Mouse (Mus musculus) neural tube, embryonic 14.5 days (tissue): ENCODE data around the gene Smad3. TPM values are rescaled to one million over a fixed set of nuclear protein-coding genes. Genes with fewer than 3 reads are reported as not detected.

ENCODE experiments used
- ATAC-seq: fragments of 200-750 bp; cut with Nextera tagmentation; 2 replicates; pipeline ENCODE4 v1.8.0; 2017; ENCODE audit warnings: low read depth, mild to moderate bottlenecking, moderate TSS enrichment, moderate library complexity
- H3K27ac ChIP-seq: fragments of 300-500 bp; sonication (generic); 2 replicates; pipeline ENCODE4 v1.5.1; 2014; ENCODE audit warnings: low read depth, mild to moderate bottlenecking, control low read depth, low read length, moderate library complexity, mixed read lengths
- H3K27me3 ChIP-seq: fragments of 300-500 bp; sonication (generic); 2 replicates; pipeline ENCODE4 v1.6.1; 2014; ENCODE audit warnings: low read length; ENCODE audit not compliant: control insufficient read depth, insufficient read depth
- H3K36me3 ChIP-seq: fragments of 300-500 bp; sonication (generic); 2 replicates; pipeline ENCODE4 v1.6.1; 2014; ENCODE audit warnings: low read length, mixed read lengths; ENCODE audit not compliant: control insufficient read depth, insufficient read depth
- H3K4me1 ChIP-seq: fragments of 300-500 bp; sonication (generic); 2 replicates; pipeline ENCODE4 v1.6.1; 2014; ENCODE audit warnings: low read length; ENCODE audit not compliant: control insufficient read depth, insufficient read depth
- H3K4me2 ChIP-seq: fragments of 300-500 bp; sonication (generic); 2 replicates; pipeline ENCODE4 v1.6.1; 2014; ENCODE audit warnings: mild to moderate bottlenecking, low read depth, low read length, control low read depth
- H3K4me3 ChIP-seq: fragments of 300-500 bp; sonication (generic); 2 replicates; pipeline ENCODE4 v1.5.1; 2014; ENCODE audit warnings: low read depth, low read length, control low read depth, mixed read lengths
- H3K9ac ChIP-seq: fragments of 300-500 bp; sonication (generic); replicated peaks from 2 replicates; pipeline ENCODE4 v1.6.1; 2014; ENCODE audit warnings: low read depth, mild to moderate bottlenecking, control low read depth, low read length, mixed read lengths
- H3K9me3 ChIP-seq: fragments of 300-500 bp; sonication (generic); 2 replicates; pipeline ENCODE4 v1.6.1; 2016; ENCODE audit warnings: low read length; ENCODE audit not compliant: control insufficient read depth
- WGBS: fragments of 180-500 bp; shearing (Covaris S2); extraction: QIAGEN DNeasy Blood & Tissue Kit; methylation state at CpG from one replicate; pipeline ENCODE4 v1.1.7; 2014; 5-methylcytosine and 5-hydroxymethylcytosine counted together
- polyA plus RNA-seq: library from polyadenylated mRNA; unstranded; fragments of >200 nt; fragmentation: Nextera tagmentation; extraction: Ambion mirVana; gene quantifications from 2 replicates; pipeline ENCODE4 v1.2.1, GENCODE M21; 2014

Gene Smad3
- polyA plus RNA-seq, 1 experiment from 2014 or later = 6.4 TPM

DNA sequence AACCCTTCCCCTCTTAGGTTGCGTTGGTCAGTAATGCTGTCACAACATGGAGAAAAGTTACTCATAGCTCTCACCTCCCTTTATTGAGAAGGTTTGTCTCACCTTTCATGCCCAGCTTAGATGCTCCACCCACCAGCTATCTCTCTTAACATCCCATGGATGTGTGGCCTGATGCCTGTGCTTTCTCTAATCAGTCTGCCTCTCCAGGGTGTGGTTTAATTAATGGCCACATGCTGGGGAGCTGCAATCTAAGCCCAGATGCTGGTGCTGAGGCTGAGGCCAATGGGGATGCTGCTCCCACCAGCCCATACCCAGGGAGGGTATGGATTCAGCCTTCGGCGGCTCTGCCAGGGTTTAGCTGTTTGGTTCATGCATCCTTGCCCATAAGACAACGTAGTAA is 32.4 kb upstream of the Smad3 start:
- Histone ChIP-seq H3K4me2 (no peak overlapping the region), H3K4me1 (no peaks in the 10 kb centered on the region), H3K9ac (no peak overlapping the region), H3K36me3 (no peaks in the 10 kb centered on the region), H3K4me3 (no peak overlapping the region), H3K9me3 (no peaks in the 10 kb centered on the region), H3K27ac (no peak overlapping the region), H3K27me3 (no peaks in the 10 kb centered on the region)
- WGBS = 77% methylated on average over 4 of the region's 4 CpGs
- no peak for ATAC-seq

- H3K36me3 ChIP-seq = no peaks in the 10 kb centered on the region
- no peak for ATAC-seq
- WGBS = 48% methylated on average over 7 of the region's 7 CpGs
- no peak overlapping the region for H3K27ac ChIP-seq
- H3K9ac ChIP-seq = no peak overlapping the region
- no peaks in the 10 kb centered on the region for H3K9me3 ChIP-seq
- H3K4me1 ChIP-seq = no peaks in the 10 kb centered on the region
- H3K4me3 ChIP-seq = no peak overlapping the region
- no peaks in the 10 kb centered on the region for H3K27me3 ChIP-seq
- H3K4me2 ChIP-seq = no peak overlapping the region
These were observed 31.6 kb upstream of the Smad3 start for GRCm38 (mm10) chr9:63789386-63789785.

GRCm38 (mm10) chr9:63787606-63788005 is 29.8 kb upstream of the Smad3 start:
- H3K27me3 ChIP-seq = no peaks in the 10 kb centered on the region
- no peak overlapping the region for H3K27ac ChIP-seq
- ATAC-seq = no peak
- WGBS = 43% methylated on average over 3 of the region's 3 CpGs
- no peak overlapping the region for H3K4me2 ChIP-seq
- no peak overlapping the region for H3K9ac ChIP-seq
- no peaks in the 10 kb centered on the region for H3K9me3 ChIP-seq
- H3K4me1 ChIP-seq = peaks cover 3% of the 10 kb centered on the region; the same call in 1 of the 2 replicates
- H3K36me3 ChIP-seq = no peaks in the 10 kb centered on the region
- H3K4me3 ChIP-seq = no peak overlapping the region

DNA sequence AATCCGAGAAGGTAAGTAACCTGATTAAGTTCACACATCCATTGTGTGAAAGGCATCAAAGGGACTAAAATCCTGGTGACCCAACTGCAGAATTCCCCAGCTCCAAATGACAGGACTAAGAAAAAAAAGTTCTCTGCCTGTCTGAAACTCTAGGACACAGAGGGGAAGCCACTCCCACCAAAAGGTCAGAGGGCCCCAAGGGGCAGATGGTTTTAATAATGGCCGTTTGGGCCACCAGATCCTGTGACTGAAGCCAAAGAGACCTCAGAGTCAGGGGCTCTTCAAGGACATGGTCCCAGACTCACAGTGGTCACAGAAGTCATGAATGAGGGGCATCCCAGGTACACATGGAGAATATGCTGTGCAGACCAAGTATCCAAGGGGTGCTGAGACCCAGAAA is 29.3 kb upstream of the Smad3 start:
- ATAC-seq = no peak
- no peaks in the 10 kb centered on the region for H3K36me3 ChIP-seq
- no peaks in the 10 kb centered on the region for H3K27me3 ChIP-seq
- H3K4me2 ChIP-seq = no peak overlapping the region
- no peak overlapping the region for H3K27ac ChIP-seq
- H3K4me3 ChIP-seq = no peak overlapping the region
- H3K4me1 ChIP-seq = peaks cover 4% of the 10 kb centered on the region; the same call in 1 of the 2 replicates
- 14% methylated on average over 2 of the region's 2 CpGs for WGBS
- no peaks in the 10 kb centered on the region for H3K9me3 ChIP-seq
- no peak overlapping the region for H3K9ac ChIP-seq

DNA sequence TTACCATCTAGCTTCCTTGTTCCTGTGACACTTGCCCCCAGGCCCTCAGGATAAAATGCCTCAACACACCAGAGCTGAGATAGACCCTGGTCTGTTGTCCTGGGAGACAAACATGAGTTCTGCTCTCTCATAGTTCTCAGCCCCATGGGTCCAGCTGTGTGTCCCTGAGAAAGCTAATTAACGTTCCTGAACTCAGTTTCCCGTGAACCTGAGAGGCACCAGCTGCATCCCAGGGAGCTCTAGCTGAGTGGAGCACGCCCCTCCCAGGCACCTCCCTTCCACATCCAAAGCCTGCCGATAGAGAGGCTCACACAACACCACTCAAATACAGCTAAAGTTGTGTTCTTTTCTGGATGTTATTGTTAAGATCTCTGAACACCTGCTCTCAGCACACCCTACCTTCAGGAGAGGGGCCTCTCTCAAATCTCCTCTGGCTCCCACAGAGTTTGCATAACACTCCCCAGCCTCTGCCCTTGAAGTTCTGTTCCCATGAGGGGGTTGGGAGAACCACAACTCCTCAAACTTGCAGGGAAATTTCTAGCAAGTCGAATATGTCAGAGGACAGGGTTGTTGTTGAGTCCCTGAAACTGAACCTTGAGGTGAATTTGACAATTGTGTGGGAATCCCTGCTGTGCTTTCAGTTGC is 28.4 kb upstream of the Smad3 start:
- H3K9ac ChIP-seq = no peak overlapping the region
- H3K4me1 ChIP-seq = peaks cover 4% of the 10 kb centered on the region; the same call in 1 of the 2 replicates
- no peak overlapping the region for H3K4me2 ChIP-seq
- ATAC-seq = no peak
- WGBS = 21% methylated on average over 5 of the region's 5 CpGs
- H3K36me3 ChIP-seq = no peaks in the 10 kb centered on the region
- no peak overlapping the region for H3K27ac ChIP-seq
- H3K4me3 ChIP-seq = no peak overlapping the region
- H3K27me3 ChIP-seq = no peaks in the 10 kb centered on the region
- no peaks in the 10 kb centered on the region for H3K9me3 ChIP-seq

DNA sequence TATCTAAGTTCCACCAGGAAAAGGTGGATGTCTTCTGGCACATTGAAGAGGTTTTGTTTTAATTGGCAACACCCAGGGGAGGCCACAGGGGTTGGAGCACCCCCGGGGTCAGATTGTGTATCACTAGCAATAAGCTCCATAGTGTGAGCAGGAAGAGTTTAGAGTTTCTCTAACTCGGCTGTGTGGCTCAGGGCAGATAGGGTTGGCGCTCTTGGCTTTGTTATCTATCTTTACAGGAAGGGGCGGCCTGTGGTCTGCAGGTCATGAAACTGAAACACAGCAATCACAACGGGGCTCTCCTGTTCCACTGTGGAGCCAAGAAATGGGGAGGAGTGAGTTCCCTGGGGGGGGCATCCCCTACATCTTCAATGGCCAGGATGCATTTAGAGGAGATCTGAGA is 27.7 kb upstream of the Smad3 start:
- ATAC-seq = no peak
- Histone ChIP-seq H3K27ac (no peak overlapping the region), H3K27me3 (no peaks in the 10 kb centered on the region), H3K9ac (no peak overlapping the region), H3K36me3 (no peaks in the 10 kb centered on the region), H3K4me2 (no peak overlapping the region), H3K9me3 (no peaks in the 10 kb centered on the region), H3K4me3 (no peak overlapping the region), H3K4me1 (peaks cover 4% of the 10 kb centered on the region; the same call in 1 of the 2 replicates)
- 74% methylated on average over 5 of the region's 5 CpGs for WGBS

DNA sequence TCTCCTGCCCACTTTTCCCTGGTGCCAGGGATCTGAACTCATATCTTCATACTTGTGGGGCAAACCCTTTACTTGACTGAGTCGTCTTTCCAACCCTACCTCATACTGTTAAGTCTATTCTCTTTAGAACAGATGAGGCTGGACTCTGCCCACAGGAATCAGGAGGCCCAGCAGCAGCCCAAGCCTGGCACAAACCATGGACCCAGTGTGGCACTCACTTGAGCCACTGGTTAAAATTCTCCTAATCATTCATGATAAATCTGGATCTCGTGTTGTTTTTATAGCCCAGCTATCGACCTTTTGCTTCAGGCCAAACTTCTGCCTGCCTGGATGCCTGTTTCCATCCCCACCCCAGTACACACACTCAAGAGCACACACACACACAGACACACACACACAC is 26.8 kb upstream of the Smad3 start:
- no peak for ATAC-seq
- no peaks in the 10 kb centered on the region for H3K36me3 ChIP-seq
- H3K27ac ChIP-seq = no peak overlapping the region
- 88% methylated on average over 3 of the region's 3 CpGs for WGBS
- H3K4me2 ChIP-seq = no peak overlapping the region
- H3K27me3 ChIP-seq = no peaks in the 10 kb centered on the region
- H3K4me1 ChIP-seq = peaks cover 4% of the 10 kb centered on the region; the same call in 1 of the 2 replicates
- no peaks in the 10 kb centered on the region for H3K9me3 ChIP-seq
- no peak overlapping the region for H3K4me3 ChIP-seq
- no peak overlapping the region for H3K9ac ChIP-seq

- no peak; the same call in 1 of the 2 replicates for ATAC-seq
- Histone ChIP-seq H3K9ac (no peak overlapping the region), H3K4me2 (no peak overlapping the region), H3K9me3 (no peaks in the 10 kb centered on the region), H3K36me3 (no peaks in the 10 kb centered on the region), H3K4me3 (no peak overlapping the region), H3K27me3 (no peaks in the 10 kb centered on the region), H3K27ac (no peak overlapping the region), H3K4me1 (peaks cover 4% of the 10 kb centered on the region; the same call in 1 of the 2 replicates)
- WGBS = 11% methylated on average over 4 of the region's 4 CpGs
These were observed 24.9 kb upstream of the Smad3 start for GRCm38 (mm10) chr9:63782744-63783143.

DNA sequence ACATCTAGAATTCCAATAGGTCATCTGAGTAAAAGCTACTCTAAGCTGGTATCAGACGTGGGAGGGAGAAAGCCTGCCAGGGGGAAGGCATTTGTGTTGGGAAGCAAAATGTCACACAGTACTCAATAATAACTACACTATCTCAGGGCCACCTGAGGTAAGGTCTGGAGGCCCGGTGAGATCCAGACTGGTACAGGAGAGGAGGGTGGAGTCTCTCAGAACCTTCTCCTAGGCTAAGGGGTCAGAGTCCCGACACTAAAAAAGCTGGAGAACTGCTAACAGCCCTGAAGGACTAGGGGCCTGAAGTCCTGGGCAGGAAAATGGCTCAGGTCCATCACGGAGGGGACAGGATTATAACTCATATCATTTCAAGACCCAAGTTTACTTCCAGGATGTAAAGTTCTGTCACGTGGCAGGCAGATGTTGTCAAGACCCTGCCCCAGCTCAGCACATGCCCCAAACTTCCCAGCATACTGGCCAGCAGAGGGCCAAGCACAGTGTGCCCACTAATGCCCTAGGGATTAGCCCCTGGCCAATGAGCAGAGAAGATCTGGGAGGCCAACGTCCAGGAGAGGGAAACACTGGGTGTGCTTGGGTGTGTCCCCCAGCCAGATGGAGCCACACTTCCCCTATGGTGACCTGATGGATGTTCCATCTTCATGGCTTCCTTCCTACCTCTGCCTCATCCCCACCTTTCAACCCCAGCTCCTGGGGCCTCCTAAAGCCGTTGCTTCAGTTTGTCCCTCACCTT is 24.1 kb upstream of the Smad3 start:
- Histone ChIP-seq H3K4me3 (no peak overlapping the region), H3K9ac (no peak overlapping the region), H3K9me3 (no peaks in the 10 kb centered on the region), H3K4me1 (peaks cover 4% of the 10 kb centered on the region; the same call in 1 of the 2 replicates), H3K27me3 (no peaks in the 10 kb centered on the region), H3K36me3 (no peaks in the 10 kb centered on the region), H3K27ac (no peak overlapping the region), H3K4me2 (no peak overlapping the region)
- 78% methylated on average over 7 of the region's 7 CpGs for WGBS
- no peak for ATAC-seq
